Mouse (Mus musculus) heart, embryonic 14.5 days (tissue): ENCODE results near the gene Rgs6. TPM values are rescaled to one million over a fixed set of nuclear protein-coding genes. Genes with fewer than 3 reads are reported as not detected.

ENCODE experiments used
- ATAC-seq: fragments of 200-750 bp; cut with Nextera tagmentation; 2 replicates; pipeline ENCODE4 v1.8.0; 2017; ENCODE audit warnings: low read depth, moderate TSS enrichment; ENCODE audit not compliant: insufficient number of reproducible peaks, insufficient read depth, low FRiP score
- H3K27ac ChIP-seq, 2 experiments: fragments of 200-500 bp in 1 of 2; fragments of 300-500 bp in 1 of 2; sonication (generic) in 1 of 2; replicated peaks in 1 of 2; 2 replicates each; pipeline ENCODE4 v1.5.1; 2012 to 2014; ENCODE audit warnings: low read depth in 2 of 2, low read length in 2 of 2, control low read depth in 1 of 2, mild to moderate bottlenecking in 1 of 2, mixed read lengths in 1 of 2; ENCODE audit not compliant: control insufficient read depth in 1 of 2, insufficient read depth in 1 of 2
- H3K27me3 ChIP-seq: fragments of 300-500 bp; sonication (generic); 2 replicates; pipeline ENCODE4 v1.6.1; 2014; ENCODE audit warnings: mild to moderate bottlenecking, low read length, control low read depth; ENCODE audit not compliant: control insufficient read depth, insufficient read depth
- H3K36me3 ChIP-seq: fragments of 300-500 bp; sonication (generic); 2 replicates; pipeline ENCODE4 v1.6.1; 2014; ENCODE audit warnings: mild to moderate bottlenecking, control low read depth, low read length, mixed read lengths; ENCODE audit not compliant: control insufficient read depth, insufficient read depth
- H3K4me1 ChIP-seq, 2 experiments: fragments of 200-500 bp in 1 of 2; fragments of 300-500 bp in 1 of 2; sonication (generic) in 1 of 2; 2 replicates each; pipeline ENCODE4 v1.6.1; 2012 to 2014; ENCODE audit warnings: low read length in 2 of 2, control low read depth in 1 of 2, mixed read lengths in 1 of 2; ENCODE audit not compliant: control insufficient read depth in 2 of 2, insufficient read depth in 2 of 2
- H3K4me2 ChIP-seq: fragments of 300-500 bp; sonication (generic); 2 replicates; pipeline ENCODE4 v1.6.1; 2014; ENCODE audit warnings: mild to moderate bottlenecking, low read length
- H3K4me3 ChIP-seq, 2 experiments: fragments of 200-500 bp in 1 of 2; fragments of 300-500 bp in 1 of 2; sonication (generic) in 1 of 2; 2 replicates each; pipeline ENCODE4 v1.5.1; 2012 to 2014; ENCODE audit warnings: low read length in 2 of 2, mild to moderate bottlenecking in 2 of 2, control low read depth in 1 of 2, low read depth in 1 of 2, moderate library complexity in 1 of 2; ENCODE audit not compliant: control insufficient read depth in 1 of 2, insufficient read depth in 1 of 2
- H3K9ac ChIP-seq: fragments of 300-500 bp; sonication (generic); 2 replicates; pipeline ENCODE4 v1.6.1; 2014; ENCODE audit warnings: mild to moderate bottlenecking, low read length
- H3K9me3 ChIP-seq: fragments of 300-500 bp; sonication (generic); 2 replicates; pipeline ENCODE4 v1.6.1; 2016; ENCODE audit warnings: low read length, control low read depth; ENCODE audit not compliant: control insufficient read depth
- WGBS: fragments of 180-500 bp; shearing (Covaris S2); extraction: QIAGEN DNeasy Blood & Tissue Kit; methylation state at CpG from one replicate; pipeline ENCODE4 v1.1.7; 2014; 5-methylcytosine and 5-hydroxymethylcytosine counted together
- polyA plus RNA-seq: library from polyadenylated mRNA; unstranded; fragments of >200 nt; fragmentation: Nextera tagmentation; extraction: Ambion mirVana; gene quantifications from 2 replicates; pipeline ENCODE4 v1.2.1, GENCODE M21; 2014

Gene Rgs6
- polyA plus RNA-seq, 1 experiment from 2014 or later = 17.8 TPM

GRCm38 (mm10) chr12:83050514-83050913 lies 462.4 kb downstream of the Rgs6 start:
- ATAC-seq = no peak
- Histone ChIP-seq H3K4me1 (peaks cover 0 to 4% of the 10 kb centered on the region in 2 experiments; a peak in 2 of 4 replicates), H3K9ac (no peak overlapping the region), H3K27ac (no peak overlapping the region), H3K27me3 (no peaks in the 10 kb centered on the region), H3K4me2 (no peak overlapping the region), H3K9me3 (peaks cover 5% of the 10 kb centered on the region; the same call in 1 of the 2 replicates), H3K36me3 (no peaks in the 10 kb centered on the region), H3K4me3 (no peak overlapping the region)
- WGBS = 68% methylated on average over 8 of the region's 8 CpGs

DNA sequence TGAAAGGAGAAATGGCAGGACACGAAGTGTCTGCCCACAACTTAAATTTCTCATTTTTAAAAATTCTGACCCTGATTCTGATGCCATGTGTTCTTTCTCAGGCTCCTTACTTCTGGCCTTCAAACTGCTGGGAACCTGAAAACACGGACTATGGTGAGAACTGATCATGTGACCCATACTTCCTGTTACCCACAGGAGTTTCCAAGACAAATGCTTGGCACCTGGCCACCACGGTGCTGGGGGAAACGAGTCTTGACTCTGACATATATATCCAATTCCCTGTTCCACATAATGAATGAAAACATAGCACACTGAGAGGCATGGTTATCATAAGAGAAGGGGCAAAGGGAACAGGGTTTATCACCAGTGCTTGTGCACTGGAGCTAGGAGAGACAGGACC lies 464.3 kb downstream of the Rgs6 start:
- no peak overlapping the region for H3K27ac ChIP-seq
- H3K9ac ChIP-seq = no peak overlapping the region
- no peaks in the 10 kb centered on the region for H3K27me3 ChIP-seq
- H3K36me3 ChIP-seq = no peaks in the 10 kb centered on the region
- H3K9me3 ChIP-seq = peaks cover 5% of the 10 kb centered on the region; the same call in 1 of the 2 replicates
- ATAC-seq = no peak
- H3K4me3 ChIP-seq = no peak overlapping the region
- H3K4me2 ChIP-seq = no peak overlapping the region
- WGBS = 53% methylated on average over 4 of the region's 4 CpGs
- H3K4me1 ChIP-seq = no peaks in the 10 kb centered on the region

DNA sequence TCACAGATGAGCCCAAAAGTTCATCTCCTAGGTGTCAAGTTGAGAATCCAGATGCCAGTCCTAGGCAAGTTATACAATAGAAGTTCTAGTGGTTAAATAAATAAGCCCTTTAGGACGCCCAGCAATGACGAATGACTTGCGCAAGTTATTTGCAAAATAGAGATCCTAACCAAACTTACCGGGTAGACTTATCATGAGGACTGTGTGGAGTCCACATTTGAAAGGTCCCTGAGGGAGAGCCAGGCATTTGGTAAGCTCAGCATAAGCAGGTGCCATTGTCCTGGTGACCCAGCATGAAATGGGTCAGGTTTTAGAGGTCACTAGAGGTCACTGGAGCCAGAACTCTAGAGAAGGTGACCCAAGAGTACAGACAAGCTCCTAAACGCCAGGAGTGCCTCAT lies 467.6 kb downstream of the Rgs6 start:
- Histone ChIP-seq H3K36me3 (no peaks in the 10 kb centered on the region), H3K4me1 (no peaks in the 10 kb centered on the region), H3K27ac (no peak overlapping the region), H3K9ac (no peak overlapping the region), H3K4me3 (no peak overlapping the region), H3K9me3 (peaks cover 5% of the 10 kb centered on the region; the same call in 1 of the 2 replicates), H3K27me3 (no peaks in the 10 kb centered on the region), H3K4me2 (no peak overlapping the region)
- ATAC-seq = no peak
- 89% methylated on average over 5 of the region's 5 CpGs for WGBS

DNA sequence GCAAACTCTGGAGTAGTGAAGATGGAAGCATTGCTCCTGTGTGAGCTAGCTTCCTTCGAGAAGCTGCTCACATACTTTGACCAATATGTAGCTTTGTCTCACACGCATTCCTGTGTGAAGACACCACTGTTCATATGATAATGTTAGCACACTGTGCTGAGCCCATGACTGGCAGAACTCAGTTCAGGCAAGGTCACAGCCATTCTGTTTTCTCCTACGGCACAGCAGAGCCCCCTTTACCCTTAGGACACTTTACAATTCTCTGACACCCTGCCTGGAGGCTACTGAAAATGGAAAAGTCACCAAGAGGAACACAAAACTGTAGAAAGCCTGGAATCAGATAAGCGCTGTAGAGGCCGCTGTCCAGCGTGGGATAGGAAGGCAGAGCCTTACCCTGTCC lies 478.3 kb downstream of the Rgs6 start:
- no peaks in the 10 kb centered on the region for H3K9me3 ChIP-seq
- H3K27me3 ChIP-seq = no peaks in the 10 kb centered on the region
- 0 out of 2 replicates have a peak, but pooled peaks cover 2% of the 10 kb centered on the region for H3K36me3 ChIP-seq
- H3K4me2 ChIP-seq = no peak overlapping the region
- no peak for ATAC-seq
- WGBS = 52% methylated on average over 6 of the region's 6 CpGs
- no peak overlapping the region for H3K27ac ChIP-seq
- H3K4me1 ChIP-seq = peaks cover 0 to under 1% of the 10 kb centered on the region in 2 experiments; a peak in 2 of 4 replicates
- no peak overlapping the region for H3K9ac ChIP-seq
- H3K4me3 ChIP-seq = no peak overlapping the region

- H3K27ac ChIP-seq = no peak overlapping the region
These were observed 482.8 kb downstream of the Rgs6 start for GRCm38 (mm10) chr12:83070848-83071247.

GRCm38 (mm10) chr12:83072181-83072887 lies 484.2 kb downstream of the Rgs6 start:
- WGBS = 1% methylated on average over 3 of the region's 3 CpGs
- H3K4me3 ChIP-seq = no peak overlapping the region

More at GRCm38 (mm10) chr12:83070848-83071247, 482.8 kb downstream of the Rgs6 start:
- Histone ChIP-seq H3K4me2 (no peak overlapping the region), H3K9me3 (no peaks in the 10 kb centered on the region), H3K4me1 (peaks cover 23 to 29% of the 10 kb centered on the region in 2 experiments), H3K27me3 (no peaks in the 10 kb centered on the region), H3K36me3 (no peaks in the 10 kb centered on the region), H3K4me3 (no peak overlapping the region), H3K9ac (no peak overlapping the region)
- ATAC-seq = no peak
- WGBS = 57% methylated on average over 5 of the region's 5 CpGs

GRCm38 (mm10) chr12:83072951-83073878 lies 485.1 kb downstream of the Rgs6 start:
- Histone ChIP-seq H3K4me1 (peaks cover 23 to 36% of the 10 kb centered on the region in 2 experiments), H3K36me3 (no peaks in the 10 kb centered on the region), H3K4me2 (peak overlapping the region; percentile 49), H3K9me3 (no peaks in the 10 kb centered on the region), H3K9ac (no peak overlapping the region), H3K27ac (peak overlapping the region; percentile 90 to 91), H3K27me3 (no peaks in the 10 kb centered on the region), H3K4me3 (no peak overlapping the region)
- ATAC-seq = peak; percentile 95
- WGBS = 2% methylated on average over 13 of the region's 13 CpGs

More at GRCm38 (mm10) chr12:83072181-83072887, 484.2 kb downstream of the Rgs6 start:
- no peaks in the 10 kb centered on the region for H3K9me3 ChIP-seq
- H3K4me2 ChIP-seq = peak overlapping the region; percentile 49
- no peaks in the 10 kb centered on the region for H3K36me3 ChIP-seq
- ATAC-seq = 0 out of 2 replicates have a peak, but pooled peaks have one; percentile 3
- peaks cover 23 to 33% of the 10 kb centered on the region in 2 experiments for H3K4me1 ChIP-seq
- H3K27me3 ChIP-seq = no peaks in the 10 kb centered on the region
- peak overlapping the region; percentile 90 to 91 for H3K27ac ChIP-seq
- H3K9ac ChIP-seq = no peak overlapping the region
